Comparison of ENCODE assay signal across 8 mouse cellular contexts in the genomic region with DNA sequence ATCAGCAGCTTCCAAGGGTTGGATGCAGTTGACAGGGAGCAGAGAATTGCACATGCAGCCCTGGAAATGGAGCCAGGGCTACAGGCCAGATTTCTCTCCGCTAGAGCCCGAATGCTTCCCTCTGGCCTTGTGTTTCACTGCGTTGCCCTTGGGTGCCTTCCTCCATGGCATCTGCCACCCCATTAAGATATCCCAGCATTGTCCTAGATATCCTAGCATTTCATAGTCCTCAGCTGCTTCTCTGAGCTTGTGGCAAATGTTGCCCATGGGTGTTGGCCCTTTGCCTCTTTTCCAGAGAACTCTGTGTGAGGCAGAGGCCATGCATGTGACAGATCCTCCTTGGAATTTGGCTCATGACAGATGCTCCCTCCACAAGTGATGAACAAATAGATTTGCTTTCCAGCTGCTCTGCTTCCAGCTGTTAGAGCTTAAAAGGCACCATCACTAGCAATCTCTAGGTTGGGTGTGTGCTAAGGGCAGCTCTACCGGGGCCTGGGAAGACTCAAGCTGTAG. TPM values are rescaled to one million over a fixed set of nuclear protein-coding genes. Genes with fewer than 3 reads are reported as not detected.
A peak's percentile ranks its signal among the peaks of the same experiment; 100 is the strongest.
DNase-seq lines count a peak whose midpoint lies in the region; ATAC-seq and TF ChIP-seq lines count a peak whose summit lies in the region.

No protein-coding gene starts in this region.

- no peaks in the 10 kb centered on the region for H3K27me3 ChIP-seq in lung, postnatal 0 days (replicated peaks; ENCODE audit: insufficient read depth, low read length)
- H3K27me3 ChIP-seq in forebrain, embryonic 15.5 days = no peaks in the 10 kb centered on the region

- 0 out of 2 replicates have a peak, but pooled peaks have one; percentile 24 for ATAC-seq in cerebellum, adult (ENCODE audit: insufficient number of reproducible peaks, low FRiP score, low TSS enrichment)
- ATAC-seq in lung, postnatal 0 days = peak; percentile 89
- ATAC-seq in forebrain, embryonic 15.5 days (replicated peaks) = no peak

- peak; percentile 72 for TF ChIP-seq EP300 in lung, postnatal 0 days (IDR thresholded peaks at IDR 0.05)

- peak; percentile 23 to 39 for DNase-seq in layer of hippocampus, postnatal 10 days (ENCODE audit: low spot score in 2 of 2)
- no peak for DNase-seq in layer of hippocampus, adult 8-10 months (ENCODE audit: low spot score in 2 of 2)
- peak; percentile 69 to 72 for DNase-seq in gastrocnemius, postnatal 36 days
- peak; percentile 86 for DNase-seq in lung, postnatal 0 days (ENCODE audit: low spot score)
- no peak for DNase-seq in thymus, postnatal 25 days
- no peak for DNase-seq in left cerebral cortex, postnatal 36 days (ENCODE audit: low spot score in 2 of 2)

- intact Hi-C loops in gastrocnemius, postnatal 36 days (cut with DNase I) = no loop called here
- intact Hi-C loops in left cerebral cortex, postnatal 36 days (cut with DNase I) = no loop called here

- H3K9ac ChIP-seq in lung, postnatal 0 days (replicated peaks; ENCODE audit: low read depth) = no peak overlapping the region
- H3K9ac ChIP-seq in forebrain, embryonic 15.5 days (replicated peaks) = no peak overlapping the region

- no peak overlapping the region for H3K4me3 ChIP-seq in lung, postnatal 0 days (ENCODE audit: low read depth, low read length)
- no peak overlapping the region for H3K4me3 ChIP-seq in forebrain, embryonic 15.5 days

- peak overlapping the region; percentile 47; the same call in 1 of the 2 replicates for H3K27ac ChIP-seq in lung, postnatal 0 days (ENCODE audit: low read length)
- H3K27ac ChIP-seq in forebrain, embryonic 15.5 days (replicated peaks) = no peak overlapping the region

- 0 out of 2 replicates have a peak, but pooled peaks have one; percentile 3 for TF ChIP-seq CTCF in lung, postnatal 0 days (IDR thresholded peaks at IDR 0.05)

- H3K36me3 ChIP-seq in lung, postnatal 0 days (ENCODE audit: insufficient read depth, low read length) = no peaks in the 10 kb centered on the region
- no peaks in the 10 kb centered on the region for H3K36me3 ChIP-seq in forebrain, embryonic 15.5 days

- 0 out of 2 replicates have a peak, but pooled peaks cover 3% of the 10 kb centered on the region for H3K4me1 ChIP-seq in lung, postnatal 0 days (ENCODE audit: insufficient read depth, low read depth, low read length)
- H3K4me1 ChIP-seq in forebrain, embryonic 15.5 days = peaks cover 3% of the 10 kb centered on the region

- WGBS in lung, postnatal 0 days = 58% methylated on average over 4 of the region's 4 CpGs
- WGBS in forebrain, embryonic 15.5 days = 78% methylated on average over 4 of the region's 4 CpGs

- H3K4me2 ChIP-seq in lung, postnatal 0 days (replicated peaks; ENCODE audit: low read depth, low read length) = no peak overlapping the region
- H3K4me2 ChIP-seq in forebrain, embryonic 15.5 days (replicated peaks) = no peak overlapping the region

- H3K9me3 ChIP-seq in lung, postnatal 0 days (ENCODE audit: low read length) = no peaks in the 10 kb centered on the region
- H3K9me3 ChIP-seq in forebrain, embryonic 15.5 days = no peaks in the 10 kb centered on the region

RNA-seq across cellular contexts. Expression of a gene that starts 37.8 kb away (rescaled TPM):
- total RNA-seq in layer of hippocampus, postnatal 10 days (2021) = 1 to 10 TPM; 6.2 to 6.3 TPM
- 1 to 10 TPM; 3.1 to 4.6 (median 3.5) TPM for total RNA-seq in layer of hippocampus, adult 8-10 months (2022)
- total RNA-seq in gastrocnemius, postnatal 36 days (2021) = 1 to 10 TPM; 2.0 to 2.3 TPM
- 59.5 and 63.6 TPM in 2 replicates for polyA plus RNA-seq in lung, postnatal 0 days (2015; fragmentation: Nextera tagmentation; extraction: Ambion mirVana)
- 6.5 and 7.1 TPM in 2 replicates for polyA plus RNA-seq in forebrain, embryonic 15.5 days (2015; fragmentation: Nextera tagmentation; extraction: Ambion mirVana)
- 1 to 10 TPM; 3.1 to 4.5 TPM for total RNA-seq in left cerebral cortex, postnatal 36 days (2021)

Comparison
In these comparisons a context has a peak if more than half of its experiments do, and no peak if none do; other contexts are left out.
1. DNase-seq: peak in layer of hippocampus, postnatal 10 days (2 of 2), gastrocnemius, postnatal 36 days (2 of 2) and lung, postnatal 0 days (single experiment); none in layer of hippocampus, adult 8-10 months (0 of 2), thymus, postnatal 25 days (single experiment) and left cerebral cortex, postnatal 36 days (0 of 2).